Mouse (Mus musculus): ENCODE data around the gene Arid3b. TPM values are rescaled to one million over a fixed set of nuclear protein-coding genes. Genes with fewer than 3 reads are reported as not detected.

Arid3b gene
- polyA plus RNA-seq, 1 experiment from 2014 or later = 6.0 TPM

DNA sequence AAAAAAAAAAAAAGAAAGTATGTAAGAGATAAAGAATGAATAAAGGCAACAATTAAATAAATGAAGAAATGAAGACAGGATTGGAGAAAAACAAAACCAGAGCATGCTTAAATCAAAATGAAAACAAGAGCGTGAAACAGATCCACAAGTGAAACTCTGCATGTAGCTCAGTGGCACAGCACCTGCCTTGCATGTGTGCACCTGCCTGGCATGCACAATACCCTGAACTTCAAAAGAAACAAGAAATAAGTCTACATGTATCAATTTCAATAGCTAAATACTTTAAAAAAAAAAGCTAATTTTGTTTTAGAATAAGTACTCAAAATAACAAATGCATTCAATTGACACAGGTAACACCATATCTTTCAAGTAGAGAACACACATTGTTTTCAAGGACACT lies 13.2 kb downstream of the Arid3b start:
- H3K27ac ChIP-seq = no peak overlapping the region
- 85% methylated on average over 1 of the region's 1 CpGs for WGBS
- ATAC-seq (ENCODE audit: insufficient read depth, low FRiP score, low read depth) = no peak

GRCm38 (mm10) chr9:57822812-57823211 lies 13.8 kb downstream of the Arid3b start:
- no peak overlapping the region for H3K9ac ChIP-seq
- H3K27me3 ChIP-seq (replicated peaks) = no peaks in the 10 kb centered on the region
- H3K4me1 ChIP-seq = no peaks in the 10 kb centered on the region
- no peaks in the 10 kb centered on the region for H3K9me3 ChIP-seq
- 68% methylated on average over 13 of the region's 13 CpGs for WGBS
- H3K4me2 ChIP-seq = no peak overlapping the region
- no peak for ATAC-seq (ENCODE audit: insufficient read depth, low FRiP score, low read depth)
- H3K36me3 ChIP-seq = no peaks in the 10 kb centered on the region
- H3K4me3 ChIP-seq (replicated peaks) = no peak overlapping the region
- no peak overlapping the region for H3K27ac ChIP-seq

More for the DNA sequence above, 13.2 kb downstream of the Arid3b start:
- no peaks in the 10 kb centered on the region for H3K4me1 ChIP-seq
- no peak overlapping the region for H3K9ac ChIP-seq
- no peaks in the 10 kb centered on the region for H3K36me3 ChIP-seq
- H3K9me3 ChIP-seq = no peaks in the 10 kb centered on the region
- no peak overlapping the region for H3K4me2 ChIP-seq
- peaks cover 3% of the 10 kb centered on the region; the same call in 1 of the 2 replicates for H3K27me3 ChIP-seq (replicated peaks)
- no peak overlapping the region for H3K4me3 ChIP-seq (replicated peaks)

- Histone ChIP-seq H3K9me3 (no peaks in the 10 kb centered on the region), H3K4me3 (replicated peaks) (no peak overlapping the region), H3K36me3 (no peaks in the 10 kb centered on the region), H3K4me1 (peaks cover 13% of the 10 kb centered on the region; the same call in 1 of the 2 replicates), H3K4me2 (no peak overlapping the region), H3K27me3 (replicated peaks) (no peaks in the 10 kb centered on the region), H3K27ac (no peak overlapping the region), H3K9ac (no peak overlapping the region)
- no peak for ATAC-seq (ENCODE audit: insufficient read depth, low FRiP score, low read depth)
- 64% methylated on average over 16 of the region's 16 CpGs for WGBS
These were observed 16.2 kb downstream of the Arid3b start for GRCm38 (mm10) chr9:57820186-57821080.

GRCm38 (mm10) chr9:57817220-57817667 lies 19.3 kb downstream of the Arid3b start:
- no peak overlapping the region for H3K4me3 ChIP-seq (replicated peaks)
- H3K27ac ChIP-seq = no peak overlapping the region
- H3K27me3 ChIP-seq (replicated peaks) = no peaks in the 10 kb centered on the region
- peak overlapping the region; percentile 9; the same call in 1 of the 2 replicates for H3K4me2 ChIP-seq
- no peaks in the 10 kb centered on the region for H3K36me3 ChIP-seq
- H3K9me3 ChIP-seq = no peaks in the 10 kb centered on the region
- H3K9ac ChIP-seq = no peak overlapping the region
- WGBS = 11% methylated on average over 6 of the region's 6 CpGs
- peaks cover 17% of the 10 kb centered on the region; the same call in 1 of the 2 replicates for H3K4me1 ChIP-seq
- peak; percentile 50; the same call in 1 of the 2 replicates for ATAC-seq (ENCODE audit: insufficient read depth, low FRiP score, low read depth)

DNA sequence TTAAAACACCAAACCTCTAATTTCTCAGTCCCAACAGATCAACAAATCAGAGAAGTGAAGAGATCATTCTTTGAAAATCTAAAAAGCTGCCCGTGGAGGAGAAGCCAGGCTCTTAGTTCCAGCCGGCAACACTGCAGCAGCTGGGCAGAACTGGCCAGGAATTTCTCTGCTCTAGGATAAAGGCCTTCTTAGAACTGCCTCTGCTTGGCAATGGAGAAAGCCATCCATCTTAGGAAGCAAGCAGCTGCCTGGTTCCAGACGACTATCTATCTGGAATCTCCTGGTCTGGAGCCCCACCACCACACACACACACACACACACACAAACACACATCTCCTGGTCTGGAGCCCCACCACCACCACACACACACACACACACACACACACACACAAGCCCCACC lies 21.7 kb downstream of the Arid3b start:
- Histone ChIP-seq H3K4me3 (replicated peaks) (no peak overlapping the region), H3K27ac (no peak overlapping the region), H3K27me3 (replicated peaks) (no peaks in the 10 kb centered on the region), H3K9me3 (no peaks in the 10 kb centered on the region), H3K4me1 (peaks cover 19% of the 10 kb centered on the region; the same call in 1 of the 2 replicates), H3K9ac (no peak overlapping the region), H3K4me2 (no peak overlapping the region), H3K36me3 (no peaks in the 10 kb centered on the region)
- ATAC-seq (ENCODE audit: insufficient read depth, low FRiP score, low read depth) = no peak
- WGBS = 21% methylated on average over 3 of the region's 3 CpGs

- Histone ChIP-seq H3K4me1 (peaks cover 19% of the 10 kb centered on the region; the same call in 1 of the 2 replicates), H3K4me3 (replicated peaks) (no peak overlapping the region), H3K27ac (no peak overlapping the region), H3K4me2 (no peak overlapping the region), H3K27me3 (replicated peaks) (no peaks in the 10 kb centered on the region), H3K36me3 (no peaks in the 10 kb centered on the region), H3K9me3 (no peaks in the 10 kb centered on the region), H3K9ac (no peak overlapping the region)
- ATAC-seq (ENCODE audit: insufficient read depth, low FRiP score, low read depth) = no peak
- WGBS = 52% methylated on average over 1 of the region's 1 CpGs
These were observed 22.6 kb downstream of the Arid3b start for GRCm38 (mm10) chr9:57814014-57814413.

- H3K4me3 ChIP-seq (replicated peaks) = no peak overlapping the region
- no peak for ATAC-seq (ENCODE audit: insufficient read depth, low FRiP score, low read depth)
- H3K36me3 ChIP-seq = no peaks in the 10 kb centered on the region
- H3K4me2 ChIP-seq = no peak overlapping the region
- 38% methylated on average over 8 of the region's 8 CpGs for whole genome bisulfite sequencing
- H3K27ac ChIP-seq = no peak overlapping the region
- no peaks in the 10 kb centered on the region for H3K27me3 ChIP-seq (replicated peaks)
- H3K9me3 ChIP-seq = no peaks in the 10 kb centered on the region
- H3K9ac ChIP-seq = no peak overlapping the region
- H3K4me1 ChIP-seq = peaks cover 14% of the 10 kb centered on the region; the same call in 1 of the 2 replicates
These were observed 24.5 kb downstream of the Arid3b start for GRCm38 (mm10) chr9:57811793-57812733.

DNA sequence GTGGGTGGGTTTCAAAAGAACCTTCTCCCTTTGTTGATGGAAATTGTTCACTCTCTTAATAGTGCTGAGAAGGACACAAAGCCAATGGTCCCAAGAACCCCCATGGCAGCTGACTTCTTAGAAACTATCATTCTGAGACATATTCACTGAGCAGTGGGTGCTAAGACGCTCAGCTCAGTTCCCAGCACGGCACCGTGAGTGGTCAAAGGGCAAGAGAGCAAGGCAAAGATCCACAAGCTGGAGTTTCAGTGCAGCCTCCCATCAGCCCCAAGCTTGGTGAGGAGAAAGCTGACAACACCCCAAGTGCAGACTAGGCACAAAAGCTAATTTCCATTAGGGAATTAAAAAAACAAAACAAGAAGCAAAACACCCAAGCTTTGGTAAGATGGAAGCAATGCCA lies 25.9 kb downstream of the Arid3b start:
- peaks cover 6% of the 10 kb centered on the region for H3K4me1 ChIP-seq
- no peaks in the 10 kb centered on the region for H3K27me3 ChIP-seq (replicated peaks)
- no peaks in the 10 kb centered on the region for H3K36me3 ChIP-seq
- no peak overlapping the region for H3K27ac ChIP-seq
- no peak for ATAC-seq (ENCODE audit: insufficient read depth, low FRiP score, low read depth)
- H3K9ac ChIP-seq = no peak overlapping the region
- H3K4me2 ChIP-seq = no peak overlapping the region
- no peak overlapping the region for H3K4me3 ChIP-seq (replicated peaks)
- 73% methylated on average over 3 of the region's 3 CpGs for WGBS
- H3K9me3 ChIP-seq = no peaks in the 10 kb centered on the region

GRCm38 (mm10) chr9:57808771-57809310 lies 27.8 kb downstream of the Arid3b start:
- H3K27me3 ChIP-seq (replicated peaks) = no peaks in the 10 kb centered on the region
- no peaks in the 10 kb centered on the region for H3K9me3 ChIP-seq
- no peaks in the 10 kb centered on the region for H3K36me3 ChIP-seq
- no peak overlapping the region for H3K9ac ChIP-seq
- WGBS = 59% methylated on average over 5 of the region's 5 CpGs
- no peak for ATAC-seq (ENCODE audit: insufficient read depth, low FRiP score, low read depth)
- no peak overlapping the region for H3K4me3 ChIP-seq (replicated peaks)
- no peak overlapping the region for H3K27ac ChIP-seq
- no peak overlapping the region for H3K4me2 ChIP-seq
- peaks cover 8% of the 10 kb centered on the region for H3K4me1 ChIP-seq

- no peaks in the 10 kb centered on the region for H3K27me3 ChIP-seq (replicated peaks)
These were observed 29.4 kb downstream of the Arid3b start for GRCm38 (mm10) chr9:57807174-57807651.

DNA sequence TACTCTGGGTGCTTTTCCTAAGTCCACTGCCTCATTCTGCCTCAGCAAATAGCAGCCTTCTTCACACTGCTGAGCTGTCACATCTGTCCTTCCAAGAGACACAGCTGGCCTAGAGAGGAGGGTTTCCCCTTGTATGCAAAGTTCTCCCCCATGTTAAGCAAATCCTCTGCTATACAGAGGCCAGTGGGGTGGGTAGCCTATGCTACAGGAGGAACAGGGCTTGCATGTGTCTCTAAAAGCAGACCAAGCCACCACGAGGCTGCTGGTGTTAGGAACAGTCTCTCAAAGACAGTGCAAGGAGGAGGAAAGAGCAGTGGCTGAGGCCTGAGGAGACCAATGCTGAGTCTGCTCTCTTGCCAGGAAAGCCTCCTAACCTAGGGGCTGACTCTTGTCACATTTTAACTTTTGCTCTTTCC lies 30.5 kb downstream of the Arid3b start:
- Histone ChIP-seq H3K4me3 (replicated peaks) (no peak overlapping the region), H3K27me3 (replicated peaks) (no peaks in the 10 kb centered on the region), H3K27ac (no peak overlapping the region), H3K36me3 (no peaks in the 10 kb centered on the region), H3K9me3 (no peaks in the 10 kb centered on the region), H3K4me2 (no peak overlapping the region), H3K9ac (no peak overlapping the region), H3K4me1 (peaks cover 8% of the 10 kb centered on the region)
- no peak for ATAC-seq (ENCODE audit: insufficient read depth, low FRiP score, low read depth)
- WGBS = 17% methylated on average over 1 of the region's 1 CpGs

More at GRCm38 (mm10) chr9:57807174-57807651, 29.4 kb downstream of the Arid3b start:
- H3K9ac ChIP-seq = no peak overlapping the region
- no peak overlapping the region for H3K4me2 ChIP-seq
- H3K36me3 ChIP-seq = no peaks in the 10 kb centered on the region
- no peak for ATAC-seq (ENCODE audit: insufficient read depth, low FRiP score, low read depth)
- H3K4me1 ChIP-seq = peaks cover 9% of the 10 kb centered on the region
- H3K9me3 ChIP-seq = no peaks in the 10 kb centered on the region
- no peak overlapping the region for H3K4me3 ChIP-seq (replicated peaks)
- H3K27ac ChIP-seq = no peak overlapping the region
- 65% methylated on average over 4 of the region's 4 CpGs for WGBS

Data from stomach, embryonic 15.5 days (tissue).